Mouse (Mus musculus): Measurements from ENCODE around the gene Mtch2. TPM values are rescaled to one million over a fixed set of nuclear protein-coding genes. Genes with fewer than 3 reads are reported as not detected.

Gene Mtch2
- polyA plus RNA-seq, 1 experiment: 10.1 TPM

DNA sequence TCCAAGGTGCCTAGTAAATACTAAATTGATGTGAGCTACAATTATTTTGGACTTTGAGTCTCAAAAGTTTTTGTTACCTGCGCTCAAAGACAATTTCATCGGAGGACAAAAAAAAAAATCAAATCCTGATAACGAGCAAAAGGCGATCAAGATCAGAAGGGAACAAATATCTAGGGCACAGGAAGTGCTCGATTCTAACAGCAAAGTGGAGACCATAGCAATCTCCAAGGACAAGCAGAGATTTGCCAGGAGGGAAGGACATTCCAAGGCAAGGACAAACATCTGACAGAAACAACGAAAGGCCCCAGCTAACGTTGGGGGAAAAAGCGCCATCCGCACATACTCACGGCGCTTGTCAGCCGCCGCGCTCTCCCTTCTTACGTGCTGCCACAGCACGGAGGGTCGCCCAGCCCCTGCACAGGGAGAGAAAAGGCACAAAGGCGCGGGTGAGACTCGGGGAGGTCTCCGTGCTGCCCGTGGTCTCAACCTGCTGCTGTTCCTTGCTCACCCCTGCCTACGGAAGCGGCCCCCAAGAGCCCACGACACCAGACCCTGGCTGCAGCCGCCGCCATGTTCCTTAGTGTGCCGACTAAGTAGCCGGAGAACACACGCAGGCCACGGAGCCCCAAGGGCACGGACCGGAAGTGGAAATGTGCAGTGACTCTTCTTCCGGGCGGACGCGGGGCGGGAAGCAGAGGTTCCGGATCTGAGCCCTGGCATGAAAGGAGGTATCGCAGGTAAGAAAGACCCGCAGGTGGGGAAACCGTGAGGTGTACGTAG, 57.3 kb downstream of the Mtch2 start, which contains the start of the genes Kbtbd4 and Ndufs3:
Gene Kbtbd4 (plus strand): TSS at position 665 of the 780 bp plus-strand sequence.
Gene Ndufs3 (minus strand): TSS at position 752 of the 780 bp plus-strand sequence.
- TF ChIP-seq GATA1 (IDR thresholded peaks at IDR 0.05; ENCODE audit: borderline replicate concordance, low read length): no peak
- peak; percentile 91; the same call in 1 of the 2 replicates for TF ChIP-seq FLI1 (IDR thresholded peaks at IDR 0.05; ENCODE audit: low read length)
- H3K4me1 ChIP-seq: peaks cover 40% of the 10 kb centered on the region
- H3K4me3 ChIP-seq (replicated peaks): peak within 1 kb of the TSS; percentile 94
- no peaks in the 10 kb centered on the region for H3K27me3 ChIP-seq (replicated peaks)
- no peaks in the 10 kb centered on the region for H3K9me3 ChIP-seq
- H3K36me3 ChIP-seq (replicated peaks; ENCODE audit: low read length): peaks cover 61% of the 10 kb centered on the region

DNA sequence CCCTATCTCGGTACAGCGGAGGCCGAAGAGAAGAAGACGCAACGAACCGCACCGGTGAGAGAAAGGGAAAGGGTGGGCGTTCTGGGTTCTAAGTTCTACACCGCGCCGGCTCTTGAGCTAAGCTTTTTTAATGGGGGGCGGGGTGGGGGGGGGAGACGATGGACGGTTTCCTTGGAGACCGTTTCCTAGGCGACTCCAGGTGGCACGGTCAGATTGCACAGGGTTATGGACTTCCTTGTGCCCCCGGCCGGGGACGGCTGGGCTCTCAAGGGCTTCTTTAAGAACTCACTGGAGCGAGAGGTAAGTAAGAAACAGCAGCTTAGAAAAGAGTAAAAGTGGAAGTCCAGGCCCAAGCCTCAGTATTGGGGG, 57.9 kb downstream of the Mtch2 start:
- Histone ChIP-seq H3K9me3 (no peaks in the 10 kb centered on the region), H3K4me3 (replicated peaks) (peak overlapping the region; percentile 94), H3K27me3 (replicated peaks) (no peaks in the 10 kb centered on the region), H3K4me1 (peaks cover 46% of the 10 kb centered on the region), H3K36me3 (replicated peaks; ENCODE audit: low read length) (peaks cover 65% of the 10 kb centered on the region)
- no peak for TF ChIP-seq FLI1 (IDR thresholded peaks at IDR 0.05; ENCODE audit: low read length)
- no peak for TF ChIP-seq GATA1 (IDR thresholded peaks at IDR 0.05; ENCODE audit: borderline replicate concordance, low read length)

DNA sequence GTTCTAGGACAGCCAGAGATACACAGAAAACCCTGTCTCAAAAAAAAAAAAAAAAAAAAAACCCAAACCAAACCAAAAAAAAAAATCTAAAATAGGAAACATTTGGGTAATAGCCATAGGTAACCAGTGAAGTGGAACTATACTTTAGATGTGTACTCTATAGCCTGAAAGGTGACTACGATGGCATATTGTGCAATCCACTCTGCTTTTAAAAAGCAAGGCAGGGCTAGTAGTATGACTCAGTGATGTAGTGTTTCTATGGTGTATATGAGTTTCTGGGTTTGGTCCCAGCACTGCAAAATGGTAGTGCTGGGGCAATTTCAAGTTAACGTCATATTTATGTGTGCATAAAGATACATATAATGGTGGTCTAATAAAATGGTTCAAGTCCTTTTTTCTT, 59.8 kb downstream of the Mtch2 start:
- H3K9me3 ChIP-seq: no peaks in the 10 kb centered on the region
- H3K4me1 ChIP-seq: peaks cover 60% of the 10 kb centered on the region
- H3K36me3 ChIP-seq (replicated peaks; ENCODE audit: low read length): peaks cover 70% of the 10 kb centered on the region
- TF ChIP-seq FLI1 (IDR thresholded peaks at IDR 0.05; ENCODE audit: low read length): no peak
- TF ChIP-seq GATA1 (IDR thresholded peaks at IDR 0.05; ENCODE audit: borderline replicate concordance, low read length): no peak
- no peaks in the 10 kb centered on the region for H3K27me3 ChIP-seq (replicated peaks)
- no peak overlapping the region for H3K4me3 ChIP-seq (replicated peaks)

GRCm38 (mm10) chr2:90910861-90911260, 63.9 kb downstream of the Mtch2 start:
- H3K36me3 ChIP-seq (replicated peaks; ENCODE audit: low read length): peaks cover 88% of the 10 kb centered on the region
- H3K4me3 ChIP-seq (replicated peaks): no peak overlapping the region
- no peaks in the 10 kb centered on the region for H3K27me3 ChIP-seq (replicated peaks)
- no peak for TF ChIP-seq GATA1 (IDR thresholded peaks at IDR 0.05; ENCODE audit: borderline replicate concordance, low read length)
- TF ChIP-seq FLI1 (IDR thresholded peaks at IDR 0.05; ENCODE audit: low read length): no peak
- H3K4me1 ChIP-seq: peaks cover 53% of the 10 kb centered on the region
- H3K9me3 ChIP-seq: no peaks in the 10 kb centered on the region

DNA sequence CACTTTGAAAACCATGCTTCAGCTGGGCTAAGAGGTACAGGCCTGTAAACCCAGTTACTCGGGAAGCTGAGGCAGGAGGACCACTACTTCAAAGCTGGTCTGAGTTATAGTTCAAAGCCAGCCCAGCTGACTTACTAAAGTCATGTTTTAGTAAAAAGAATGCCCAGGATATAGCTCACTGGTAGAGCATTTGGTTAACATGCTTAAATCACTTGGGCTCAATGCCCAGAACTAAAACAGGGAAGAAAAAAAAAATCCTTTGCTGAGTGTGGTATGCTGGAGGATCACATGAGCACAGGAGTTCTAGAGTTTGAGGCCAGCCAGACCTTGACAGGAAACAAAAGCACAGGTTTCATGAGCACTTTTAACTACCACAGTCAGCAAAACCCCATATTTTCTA, 64.7 kb downstream of the Mtch2 start:
- no peak for TF ChIP-seq GATA1 (IDR thresholded peaks at IDR 0.05; ENCODE audit: borderline replicate concordance, low read length)
- TF ChIP-seq FLI1 (IDR thresholded peaks at IDR 0.05; ENCODE audit: low read length): no peak
- Histone ChIP-seq H3K36me3 (replicated peaks; ENCODE audit: low read length) (peaks cover 83% of the 10 kb centered on the region), H3K4me3 (replicated peaks) (no peak overlapping the region), H3K9me3 (no peaks in the 10 kb centered on the region), H3K4me1 (peaks cover 53% of the 10 kb centered on the region), H3K27me3 (replicated peaks) (no peaks in the 10 kb centered on the region)

DNA sequence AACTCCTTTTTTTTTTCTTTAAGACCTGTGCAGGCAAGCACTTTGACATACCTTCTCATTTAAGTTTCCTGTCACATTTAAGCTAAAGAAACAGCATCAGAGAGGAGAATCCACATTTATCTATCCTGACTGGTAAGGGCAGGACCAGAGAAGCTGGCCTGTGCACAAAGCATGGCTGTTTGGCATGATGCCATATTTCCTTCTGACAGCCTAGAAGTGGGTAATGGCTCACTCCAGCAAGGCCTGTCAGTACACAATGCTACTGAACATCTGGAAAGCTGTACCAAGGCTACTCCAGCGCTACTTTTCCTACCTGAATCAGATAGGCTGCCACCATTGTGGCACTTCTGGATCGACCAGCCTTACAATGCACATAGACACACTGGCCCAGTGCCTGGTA, 66.7 kb downstream of the Mtch2 start:
- H3K27me3 ChIP-seq (replicated peaks): no peaks in the 10 kb centered on the region
- peaks cover 64% of the 10 kb centered on the region for H3K36me3 ChIP-seq (replicated peaks; ENCODE audit: low read length)
- H3K9me3 ChIP-seq: no peaks in the 10 kb centered on the region
- no peak overlapping the region for H3K4me3 ChIP-seq (replicated peaks)
- H3K4me1 ChIP-seq: peaks cover 52% of the 10 kb centered on the region
- TF ChIP-seq GATA1 (IDR thresholded peaks at IDR 0.05; ENCODE audit: borderline replicate concordance, low read length) (no peak), FLI1 (IDR thresholded peaks at IDR 0.05; ENCODE audit: low read length) (no peak)

DNA sequence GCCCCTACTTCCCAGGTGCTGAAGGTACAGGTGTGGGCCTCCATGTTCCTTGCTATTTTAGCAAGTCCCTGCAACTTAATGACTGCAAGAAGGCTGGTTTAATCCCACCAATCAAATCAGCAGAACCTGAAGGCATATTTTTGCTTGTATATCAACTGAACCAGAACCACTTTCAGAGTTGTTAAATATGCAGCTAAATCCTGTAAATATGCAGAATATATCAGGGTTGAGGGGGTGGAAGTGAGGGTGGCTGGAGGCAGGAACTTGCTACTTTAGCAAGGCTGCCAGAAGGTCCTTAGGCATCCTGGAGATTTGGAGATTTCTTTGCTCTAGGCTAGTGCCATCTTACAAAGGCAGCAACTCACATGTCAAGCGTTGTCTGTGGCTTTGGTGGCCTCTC, 68.6 kb downstream of the Mtch2 start:
- peaks cover 46% of the 10 kb centered on the region for H3K36me3 ChIP-seq (replicated peaks; ENCODE audit: low read length)
- H3K4me3 ChIP-seq (replicated peaks): no peak overlapping the region
- TF ChIP-seq GATA1 (IDR thresholded peaks at IDR 0.05; ENCODE audit: borderline replicate concordance, low read length): no peak
- no peak for TF ChIP-seq FLI1 (IDR thresholded peaks at IDR 0.05; ENCODE audit: low read length)
- H3K27me3 ChIP-seq (replicated peaks): no peaks in the 10 kb centered on the region
- H3K9me3 ChIP-seq: no peaks in the 10 kb centered on the region
- H3K4me1 ChIP-seq: peaks cover 40% of the 10 kb centered on the region

Other genes starting within 250 kb of the Mtch2 start
- gene Nup160, start 169.9 kb upstream of the Mtch2 start, polyA plus RNA-seq (2012; ENCODE audit: insufficient read depth, low replicate concordance): 0.37 TPM in 1 of 2 replicates, not detected in the other
- 25.9 and 30.4 TPM in 2 replicates for gene Fnbp4, start 101.8 kb upstream of the Mtch2 start, polyA plus RNA-seq (2012; ENCODE audit: insufficient read depth, low replicate concordance)
- gene Agbl2, start 64.4 kb upstream of the Mtch2 start, polyA plus RNA-seq (2012; ENCODE audit: insufficient read depth, low replicate concordance): not detected in 2 replicates
- gene C1qtnf4, start 38.7 kb downstream of the Mtch2 start, polyA plus RNA-seq (2012; ENCODE audit: insufficient read depth, low replicate concordance): 0.18 TPM in 1 of 2 replicates, not detected in the other
- 2.4 and 5.0 TPM in 2 replicates for gene Kbtbd4, start 57.6 kb downstream of the Mtch2 start, polyA plus RNA-seq (2012; ENCODE audit: insufficient read depth, low replicate concordance)
- gene Ndufs3, start 57.7 kb downstream of the Mtch2 start, polyA plus RNA-seq (2012; ENCODE audit: insufficient read depth, low replicate concordance): 16.0 and 56.8 TPM in 2 replicates
- gene Celf1, start 93.2 kb downstream of the Mtch2 start, polyA plus RNA-seq (2012; ENCODE audit: insufficient read depth, low replicate concordance): 8.0 and 10.4 TPM in 2 replicates
- 6.0 and 10.3 TPM in 2 replicates for gene Rapsn, start 188.5 kb downstream of the Mtch2 start, polyA plus RNA-seq (2012; ENCODE audit: insufficient read depth, low replicate concordance)
- gene Psmc3, start 206.9 kb downstream of the Mtch2 start, polyA plus RNA-seq (2012; ENCODE audit: insufficient read depth, low replicate concordance): 29.3 and 127 TPM in 2 replicates
- 28.0 and 30.3 TPM in 2 replicates for gene Slc39a13, start 223.3 kb downstream of the Mtch2 start, polyA plus RNA-seq (2012; ENCODE audit: insufficient read depth, low replicate concordance)
- gene Spi1, start 235.2 kb downstream of the Mtch2 start, polyA plus RNA-seq (2012; ENCODE audit: insufficient read depth, low replicate concordance): 24.1 and 123 TPM in 2 replicates